Mouse (Mus musculus) MEL (cell line): Measurements from ENCODE around the gene Tent5b.

Experiments
- CTCF ChIP-seq, 3 experiments: IDR thresholded peaks in 2 of 3; conservative IDR thresholded peaks in 1 of 3; 2 replicates each; pipeline ENCODE4 v1.5.1; 2011 to 2012; ENCODE audit warnings: low read length in 3 of 3, low read depth in 2 of 3, mild to moderate bottlenecking in 2 of 3, improper control_type of control experiment in 1 of 3, inconsistent platforms in 1 of 3, mixed read lengths in 1 of 3, moderate library complexity in 1 of 3; ENCODE audit not compliant: control insufficient read depth in 1 of 3, insufficient read depth in 1 of 3, poor library complexity in 1 of 3, severe bottlenecking in 1 of 3
- ELF1 ChIP-seq: IDR thresholded peaks from 2 replicates; pipeline ENCODE4 v1.6.1; 2014; ENCODE audit warnings: low read depth, mild to moderate bottlenecking, inconsistent platforms, low read length, improper control_type of control experiment, moderate library complexity
- GATA1 ChIP-seq: IDR thresholded peaks from 2 replicates; pipeline ENCODE4 v1.6.1; 2011; ENCODE audit warnings: low read depth, low read length, improper control_type of control experiment

- peak in 1 of 3 experiments; percentile 24; a peak in 1 of 6 replicates for TF ChIP-seq CTCF (IDR thresholded peaks at IDR 0.05 in 2 of 3, conservative IDR thresholded peaks at IDR 0.05 in 1 of 3; ENCODE audit: control insufficient read depth in 1 of 3, insufficient read depth in 1 of 3, low read depth in 2 of 3, low read length in 3 of 3, poor library complexity in 1 of 3, severe bottlenecking in 1 of 3)
- no peak for TF ChIP-seq GATA1
- no peak for TF ChIP-seq ELF1
Observed at GRCm38 (mm10) chr4:133458044-133458443, 21.9 kb upstream of the Tent5b start.
